Comparison of ENCODE assay signal across 10 mouse cellular contexts in genomic region chr15:12789406-12789867, GRCm38 (mm10). TPM values are rescaled to one million over a fixed set of nuclear protein-coding genes. Genes with fewer than 3 reads are reported as not detected.
A peak's percentile ranks its signal among the peaks of the same experiment; 100 is the strongest.
DNase-seq lines count a peak whose midpoint lies in the region; ATAC-seq lines count a peak whose summit lies in the region.
"Had no signal": no experiment of that assay in that cellular context is flagged by ENCODE, and none has a peak within 500 bp of the region (broad histone marks: within the 10 kb centered on the region; RNA-seq: fewer than 3 reads in every experiment).

No protein-coding gene starts in this region.

- H3K9me3 ChIP-seq in hindbrain, embryonic 15.5 days: no peaks in the 10 kb centered on the region
- H3K9me3 ChIP-seq in hindbrain, embryonic 12.5 days (replicated peaks): no peaks in the 10 kb centered on the region

- intact Hi-C loops in heart, postnatal 10 days (cut with DNase I): no loop called here

- 0 out of 2 replicates have a peak, but pooled peaks have one; percentile 34 for ATAC-seq in hindbrain, embryonic 15.5 days (ENCODE audit: low FRiP score, low read depth)
- ATAC-seq in hindbrain, embryonic 12.5 days (ENCODE audit: low FRiP score): no peak

- DNase-seq in R1 (ENCODE audit: low read depth, low spot score): peak; percentile 37
- DNase-seq in heart, postnatal 10 days: peak; percentile 13 to 19
- peak; percentile 36 for DNase-seq in neural tube, embryonic 10.5 days (ENCODE audit: extremely low spot score, low spot score)
- DNase-seq in layer of hippocampus, adult 8-10 months (ENCODE audit: low spot score in 2 of 2): no peak
- DNase-seq in urinary bladder, adult 2 months (ENCODE audit: low spot score): no peak
- no peak for DNase-seq in spleen, postnatal 10 days (ENCODE audit: low spot score in 2 of 2)
- DNase-seq: thymus, postnatal 36 days had no signal

- H3K4me1 ChIP-seq in hindbrain, embryonic 15.5 days (replicated peaks): 0 out of 2 replicates have a peak, but pooled peaks cover 4% of the 10 kb centered on the region
- peaks cover 4% of the 10 kb centered on the region; the same call in 1 of the 2 replicates for H3K4me1 ChIP-seq in hindbrain, embryonic 12.5 days

- no peak overlapping the region for H3K4me3 ChIP-seq in hindbrain, embryonic 15.5 days
- H3K4me3 ChIP-seq in hindbrain, embryonic 12.5 days: no peak overlapping the region
- H3K4me3 ChIP-seq: layer of hippocampus, adult 2 months had no signal

- H3K27ac ChIP-seq in hindbrain, embryonic 15.5 days (replicated peaks): no peak overlapping the region
- no peak overlapping the region for H3K27ac ChIP-seq in hindbrain, embryonic 12.5 days
- H3K27ac ChIP-seq: layer of hippocampus, adult 2 months had no signal

- no peaks in the 10 kb centered on the region for H3K27me3 ChIP-seq in hindbrain, embryonic 15.5 days
- no peaks in the 10 kb centered on the region for H3K27me3 ChIP-seq in hindbrain, embryonic 12.5 days

- H3K4me2 ChIP-seq in hindbrain, embryonic 15.5 days: peak overlapping the region; percentile 2; the same call in 1 of the 2 replicates
- no peak overlapping the region for H3K4me2 ChIP-seq in hindbrain, embryonic 12.5 days (replicated peaks)

- no peaks in the 10 kb centered on the region for H3K36me3 ChIP-seq in hindbrain, embryonic 15.5 days
- no peaks in the 10 kb centered on the region for H3K36me3 ChIP-seq in hindbrain, embryonic 12.5 days

- 24% methylated on average over 10 of the region's 10 CpGs for WGBS in hindbrain, embryonic 15.5 days
- 22% methylated on average over 10 of the region's 10 CpGs for WGBS in hindbrain, embryonic 12.5 days

- no peak overlapping the region for H3K9ac ChIP-seq in hindbrain, embryonic 15.5 days
- no peak overlapping the region for H3K9ac ChIP-seq in hindbrain, embryonic 12.5 days

RNA-seq across cellular contexts. Expression of gene 6030458C11Rik, which starts 35.0 kb away (rescaled TPM):
- 32.8 and 34.4 TPM in 2 replicates for polyA plus RNA-seq in hindbrain, embryonic 15.5 days (2015; fragmentation: Nextera tagmentation; extraction: Ambion mirVana)
- polyA plus RNA-seq in hindbrain, embryonic 12.5 days (2016; fragmentation: Nextera tagmentation; extraction: Ambion mirVana): 39.9 and 40.6 TPM in 2 replicates
- 10 to 100 TPM; 14.7 to 16.6 TPM for total RNA-seq in heart, postnatal 10 days (2021)
- 10 to 100 TPM; 25.5 to 31.1 (median 28.5) TPM for total RNA-seq in layer of hippocampus, adult 8-10 months (2022)
- polyA plus RNA-seq in urinary bladder, adult 2 months (2012; rRNA removed): 19.7 and 21.5 TPM in 2 replicates

RNA-seq across cellular contexts. Expression of gene Drosha, which starts 35.2 kb away (rescaled TPM):
- 47.2 and 51.4 TPM in 2 replicates for polyA plus RNA-seq in hindbrain, embryonic 15.5 days (2015; fragmentation: Nextera tagmentation; extraction: Ambion mirVana)
- polyA plus RNA-seq in hindbrain, embryonic 12.5 days (2016; fragmentation: Nextera tagmentation; extraction: Ambion mirVana): 65.1 and 71.8 TPM in 2 replicates
- 10 to 100 TPM; 31.2 to 33.5 TPM for total RNA-seq in heart, postnatal 10 days (2021)
- 10 to 100 TPM; 78.1 to 87.8 (median 84.3) TPM for total RNA-seq in layer of hippocampus, adult 8-10 months (2022)
- 11.1 and 20.9 TPM in 2 replicates for polyA plus RNA-seq in urinary bladder, adult 2 months (2012; rRNA removed)

RNA-seq across cellular contexts. Expression of gene Pdzd2, which starts 49.7 kb away (rescaled TPM):
- 16.8 and 16.9 TPM in 2 replicates for polyA plus RNA-seq in hindbrain, embryonic 15.5 days (2015; fragmentation: Nextera tagmentation; extraction: Ambion mirVana)
- polyA plus RNA-seq in hindbrain, embryonic 12.5 days (2016; fragmentation: Nextera tagmentation; extraction: Ambion mirVana): 8.7 and 10.2 TPM in 2 replicates
- total RNA-seq in heart, postnatal 10 days (2021): 100 to 1,000 TPM; 186 to 218 TPM
- total RNA-seq in layer of hippocampus, adult 8-10 months (2022): 10 to 100 TPM; 45.8 to 56.3 (median 53.1) TPM
- polyA plus RNA-seq in urinary bladder, adult 2 months (2012; rRNA removed): 20.0 and 29.4 TPM in 2 replicates

Comparison
In these comparisons a context has a peak if more than half of its experiments do, and no peak if none do; other contexts are left out.
1. DNase-seq: peak in R1 (single experiment), heart, postnatal 10 days (2 of 2) and neural tube, embryonic 10.5 days (single experiment); none in layer of hippocampus, adult 8-10 months (0 of 2), urinary bladder, adult 2 months (single experiment) and spleen, postnatal 10 days (0 of 2).